Mouse (Mus musculus) natural killer cell, adult 2 months (primary cell): ENCODE data around the gene Egfl6.
A peak's percentile ranks its signal among the peaks of the same experiment; 100 is the strongest.

ENCODE experiments used
- DNase-seq, 2 experiments: peaks; one replicate each; pipeline ENCODE4 v3.0.0; 2022; ENCODE audit warnings: low spot score in 2 of 2

Gene Egfl6

DNA sequence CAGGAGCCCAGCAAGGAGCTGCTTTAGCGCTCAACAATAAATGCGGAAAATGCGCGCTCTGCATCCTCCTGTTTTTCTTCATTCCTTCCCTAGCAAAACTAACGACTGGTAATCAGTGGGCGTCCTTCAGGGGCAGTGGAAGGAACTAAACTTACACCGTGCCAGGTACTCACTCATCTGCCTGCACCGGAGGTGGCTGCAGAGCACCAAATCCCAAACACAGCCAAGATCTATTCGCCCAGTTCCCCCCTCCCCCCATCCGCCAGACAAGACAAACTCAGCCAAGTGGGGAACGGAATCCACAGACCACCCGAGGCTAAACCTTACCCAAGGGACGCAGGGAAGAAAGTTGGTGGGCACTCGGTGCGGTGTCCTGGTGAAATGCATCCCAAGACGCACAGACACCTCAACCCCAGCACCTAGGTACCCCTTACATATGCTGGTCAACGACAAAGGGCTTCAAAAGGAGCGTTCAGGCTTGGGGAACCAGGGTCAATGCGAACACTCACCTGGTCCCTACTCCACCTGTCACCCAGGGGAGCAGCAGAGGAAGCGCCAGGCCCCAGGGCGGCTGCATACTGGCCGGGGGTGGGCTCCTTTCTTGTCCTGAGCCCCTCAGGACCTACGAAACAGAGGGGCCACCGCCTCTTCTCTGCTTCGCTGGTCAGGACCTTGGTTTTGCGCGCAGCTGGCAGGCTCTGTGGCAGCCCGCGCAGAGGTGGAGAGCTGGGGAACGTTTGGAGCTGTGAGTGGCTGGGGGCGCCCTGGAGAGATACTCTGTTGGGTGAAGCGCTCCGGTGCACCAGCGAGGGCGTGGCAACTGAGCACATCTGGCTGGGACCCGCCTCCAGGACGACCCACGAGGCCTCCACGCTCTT, at the start of gene Egfl6:
Gene Egfl6 (minus strand): TSS at position 774 of the 878 bp plus-strand sequence.
- DNase-seq = peak in 1 of 2 experiments; percentile 25

DNA sequence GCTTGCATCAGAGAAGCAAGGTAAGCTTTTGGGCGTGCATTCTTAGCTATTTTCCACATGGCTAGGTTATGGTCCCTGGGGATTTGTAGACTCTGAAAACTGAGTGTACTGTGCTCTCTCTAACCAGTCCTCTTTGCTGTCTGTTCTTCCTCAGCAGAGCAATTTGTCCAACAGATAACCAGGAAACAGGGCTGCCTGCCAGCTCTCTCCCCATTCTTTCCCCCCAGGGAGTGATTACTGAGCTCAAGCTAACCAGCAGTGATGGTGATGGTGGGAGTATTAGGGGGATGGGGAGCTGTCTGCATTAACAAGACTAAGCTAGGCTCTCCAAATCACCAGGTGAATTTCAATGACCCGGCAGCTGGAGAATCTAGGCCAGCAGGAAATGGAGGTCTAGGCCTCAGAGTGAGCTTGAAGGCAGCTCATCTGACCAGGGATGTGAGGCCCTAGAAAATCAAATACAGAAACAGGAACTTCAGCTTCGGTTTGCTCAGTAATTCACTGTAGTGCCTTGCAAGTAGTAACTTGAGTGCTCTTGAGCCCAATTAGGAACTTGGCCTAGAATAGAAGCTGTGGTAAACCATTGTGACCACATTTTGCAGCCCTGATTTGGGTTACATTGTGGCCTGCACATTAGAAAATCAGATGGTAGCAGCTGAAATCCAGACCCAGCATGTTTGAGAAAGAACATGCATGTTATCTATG, 41.5 kb upstream of the Egfl6 start:
- peak in 1 of 2 experiments; percentile 2 for DNase-seq

- no peak for DNase-seq
Observed at GRCm38 (mm10) chrX:166626174-166626573, 40.7 kb upstream of the Egfl6 start.

DNA sequence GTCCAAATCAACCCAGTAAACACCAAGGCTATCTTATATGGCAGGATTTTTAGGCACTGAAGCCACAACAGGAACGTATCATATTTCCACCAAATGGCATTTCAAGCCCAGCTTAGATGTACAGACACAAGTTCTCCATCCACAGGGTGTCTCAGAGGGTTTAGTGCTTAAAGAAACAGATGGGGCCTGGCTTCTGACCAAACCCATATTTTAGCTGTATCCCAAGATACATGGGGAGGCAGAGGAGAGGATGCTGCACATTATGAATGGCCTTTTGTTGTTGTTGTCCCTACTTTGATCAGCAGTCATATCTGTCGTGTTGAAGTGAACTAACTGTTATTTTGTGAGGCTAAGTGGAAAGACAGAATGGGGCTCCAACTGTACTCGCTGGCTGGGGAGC, 37.7 kb upstream of the Egfl6 start:
- DNase-seq = no peak

GRCm38 (mm10) chrX:166621560-166622301, 36.2 kb upstream of the Egfl6 start:
- no peak for DNase-seq

DNA sequence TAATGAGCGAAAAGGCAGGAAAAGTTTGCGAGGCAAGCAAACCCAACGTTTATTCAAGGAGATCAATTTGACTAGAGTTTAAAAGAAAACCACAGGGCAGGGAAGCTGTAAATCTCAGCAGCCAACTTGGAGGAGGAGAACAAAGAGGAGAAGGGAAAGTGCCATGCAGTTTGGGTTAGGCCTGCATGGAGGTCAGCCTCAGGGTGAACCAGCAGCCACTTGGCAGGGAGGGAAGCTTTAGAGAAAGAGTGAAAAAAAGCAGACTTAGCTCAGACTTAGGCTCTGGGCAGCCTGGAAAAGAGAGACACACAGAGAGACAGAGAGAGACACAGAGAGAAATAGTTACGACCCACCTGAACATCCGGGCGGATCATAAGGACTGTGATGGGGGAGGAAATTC, 35.4 kb upstream of the Egfl6 start:
- no peak for DNase-seq

GRCm38 (mm10) chrX:166619084-166619483, 33.6 kb upstream of the Egfl6 start:
- no peak for DNase-seq

- no peak for DNase-seq
Observed at GRCm38 (mm10) chrX:166615191-166615590, 29.7 kb upstream of the Egfl6 start.

GRCm38 (mm10) chrX:166576111-166576510, 9.4 kb downstream of the Egfl6 start:
- DNase-seq = no peak

GRCm38 (mm10) chrX:166565983-166566382, 19.5 kb downstream of the Egfl6 start:
- no peak for DNase-seq

- no peak for DNase-seq
Observed at GRCm38 (mm10) chrX:166565401-166565800, 20.1 kb downstream of the Egfl6 start.

- DNase-seq = no peak
Observed at GRCm38 (mm10) chrX:166564900-166565299, 20.6 kb downstream of the Egfl6 start.

- no peak for DNase-seq
Observed at GRCm38 (mm10) chrX:166559333-166559732, 26.2 kb downstream of the Egfl6 start.

DNA sequence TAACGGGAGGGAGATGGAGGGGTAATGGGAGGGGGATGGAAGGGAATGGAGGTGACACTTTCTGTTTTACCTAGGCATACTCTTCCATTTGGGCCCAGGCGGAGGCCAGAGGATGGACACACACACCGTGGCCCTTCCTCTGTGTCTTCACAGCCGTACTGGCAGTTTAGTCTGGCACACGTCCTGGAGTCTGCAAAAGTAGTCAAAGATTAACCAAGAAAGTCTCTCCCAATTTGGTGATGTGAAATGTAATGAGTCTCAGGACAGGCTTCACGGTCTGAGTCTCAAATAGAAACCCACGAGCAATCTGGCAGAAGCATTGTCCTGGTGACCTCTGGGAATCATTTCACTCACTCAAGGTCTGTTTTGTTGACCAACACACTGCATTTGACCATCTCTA, 33.2 kb downstream of the Egfl6 start:
- DNase-seq = no peak

DNA sequence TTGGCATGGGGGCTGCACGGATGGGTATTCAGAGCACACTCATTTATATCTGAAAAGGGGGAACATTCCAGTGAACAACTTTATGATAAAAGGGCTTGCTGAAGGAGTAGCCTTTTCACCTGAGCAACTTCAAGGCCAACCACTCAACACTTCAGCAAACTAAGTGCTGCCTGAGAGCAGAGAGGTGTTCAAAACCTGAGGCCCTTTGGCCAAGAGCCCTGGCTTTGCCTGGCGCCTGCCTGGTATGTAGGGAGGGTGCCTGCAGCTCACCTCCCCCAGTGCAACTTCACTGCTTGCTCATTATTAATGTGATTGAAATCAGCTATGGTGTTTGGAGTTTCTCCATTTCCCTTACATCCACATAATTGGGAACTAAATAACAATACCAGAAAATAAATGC, 39.0 kb downstream of the Egfl6 start:
- DNase-seq = no peak

GRCm38 (mm10) chrX:166535138-166535537, 50.4 kb downstream of the Egfl6 start:
- no peak for DNase-seq

DNA sequence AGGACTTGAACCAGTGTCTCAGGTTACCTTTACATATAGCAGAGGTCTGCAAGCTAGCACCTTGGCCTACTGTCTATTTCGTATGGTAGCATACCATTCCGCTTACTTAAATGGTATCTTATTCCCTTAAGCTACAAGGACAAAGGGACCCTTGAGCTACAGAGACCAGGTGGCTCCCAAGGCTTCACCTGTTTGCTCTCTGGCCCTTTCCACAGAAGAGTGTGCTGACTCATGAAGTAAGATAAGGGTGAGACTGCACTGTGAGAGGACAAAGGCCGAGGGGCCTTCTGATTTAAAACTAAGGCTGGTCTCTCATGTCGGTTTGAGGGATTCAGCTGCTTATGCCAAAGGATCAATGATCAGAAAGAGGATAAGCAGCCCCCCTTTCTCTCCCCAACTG, 52.1 kb downstream of the Egfl6 start:
- no peak for DNase-seq

GRCm38 (mm10) chrX:166531671-166532070, 53.8 kb downstream of the Egfl6 start:
- DNase-seq = no peak

GRCm38 (mm10) chrX:166528126-166528525, 57.4 kb downstream of the Egfl6 start:
- DNase-seq = no peak

DNA sequence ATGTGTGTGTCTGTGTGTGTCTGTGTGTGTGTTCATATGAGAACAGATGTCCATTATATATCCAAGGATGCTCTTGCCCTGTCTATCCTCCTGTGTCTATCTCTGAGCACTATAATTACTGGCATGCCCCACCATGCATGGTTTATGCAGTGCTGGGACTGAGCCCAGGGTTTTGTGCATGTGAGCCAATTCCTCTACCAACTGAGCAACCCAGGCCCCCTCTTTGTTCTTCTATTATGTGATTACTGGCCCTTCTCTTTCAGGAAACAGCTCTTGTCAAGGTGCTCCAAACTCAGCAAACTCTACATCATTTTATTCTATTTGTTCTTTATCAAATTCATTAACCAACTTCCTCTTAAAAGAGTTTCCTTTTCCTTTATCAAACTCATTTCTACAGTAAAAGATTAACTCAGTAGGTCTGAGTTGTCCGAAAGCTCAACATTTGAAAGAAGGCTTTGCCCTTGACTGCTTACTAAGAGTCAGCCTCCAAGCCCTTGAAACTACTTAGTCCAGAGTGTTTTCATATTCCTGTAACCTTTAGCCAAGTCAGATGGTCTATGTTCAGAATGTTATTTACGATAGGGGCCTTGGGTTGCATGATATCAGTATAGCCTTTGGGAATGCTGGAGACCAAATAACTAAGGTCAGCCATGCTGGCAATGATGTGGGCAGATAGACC, 59.7 kb downstream of the Egfl6 start:
- no peak for DNase-seq

- DNase-seq = no peak
Observed at GRCm38 (mm10) chrX:166520782-166521181, 64.7 kb downstream of the Egfl6 start.

DNA sequence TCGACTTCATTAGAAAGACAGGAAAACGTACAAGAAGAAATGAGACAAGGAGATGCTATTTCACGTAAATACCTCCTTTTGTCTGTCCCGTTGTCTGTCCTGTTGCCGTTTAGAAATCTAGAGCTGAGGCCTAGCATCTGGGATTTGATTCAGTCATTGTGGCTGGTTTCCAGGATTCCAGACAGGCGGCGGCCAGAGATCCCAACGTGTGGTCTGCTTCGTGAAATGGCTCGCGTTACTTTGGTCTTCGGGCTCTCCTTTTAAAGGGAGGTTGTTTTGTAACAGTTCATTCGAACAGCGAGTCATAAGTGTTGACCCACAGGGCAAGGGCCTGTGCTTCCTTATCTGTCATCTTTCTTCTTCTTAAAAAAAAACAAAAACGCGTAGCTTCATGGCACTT, 67.2 kb downstream of the Egfl6 start, which contains the start of gene Tceanc:
Gene Tceanc (minus strand): TSS at position 223 of the 400 bp plus-strand sequence.
- DNase-seq = no peak
